Mouse (Mus musculus) ovary, postnatal 10 days (tissue): ENCODE data around the gene Sftpa1.

Experiments
- DNase-seq: peaks from one replicate; pipeline ENCODE4 v3.0.0; 2022; ENCODE audit warnings: low spot score

Sftpa1 gene

DNA sequence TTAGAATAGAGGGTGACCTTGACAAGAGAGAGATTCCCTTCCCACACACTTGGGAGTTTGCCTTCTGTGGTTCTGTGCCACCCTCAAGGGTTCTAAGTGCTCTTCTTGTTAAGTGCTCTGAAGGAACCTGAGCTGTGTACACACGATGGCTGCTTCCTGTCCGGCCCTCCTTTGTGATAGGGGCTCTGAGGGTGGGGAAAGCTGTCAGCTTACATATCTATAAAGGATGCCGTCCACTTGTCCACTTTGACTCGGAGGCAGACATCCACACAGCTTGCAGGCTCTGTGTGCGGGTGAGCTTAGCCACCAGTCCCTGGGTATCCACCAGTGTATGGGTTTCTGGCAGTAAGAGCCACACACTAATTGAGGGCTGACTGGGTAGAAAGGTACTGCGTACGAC, at the start of gene Sftpa1:
Gene Sftpa1 (plus strand): TSS at position 243 of the 400 bp plus-strand sequence.
- no peak for DNase-seq

DNA sequence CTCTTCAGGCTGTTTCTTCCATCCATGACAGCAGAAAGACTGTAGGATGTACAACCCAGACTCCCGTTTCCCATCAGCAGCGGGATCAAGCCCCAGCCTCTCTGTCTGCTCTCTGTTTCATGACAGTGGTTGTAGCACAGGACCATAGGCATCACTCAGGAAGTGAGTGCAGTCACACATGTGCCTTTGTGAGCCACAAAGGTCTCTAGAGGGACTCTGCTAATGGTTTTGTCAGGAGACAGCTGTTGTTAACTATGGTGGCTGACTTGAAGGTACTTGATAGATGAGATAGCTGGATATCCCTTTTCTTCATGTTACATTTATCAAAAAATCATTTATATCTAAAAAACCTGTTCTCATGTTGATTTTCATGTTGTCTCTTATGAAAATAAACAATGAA, 49.2 kb upstream of the Sftpa1 start:
- DNase-seq: no peak

- no peak for DNase-seq
These were observed 44.1 kb upstream of the Sftpa1 start for GRCm38 (mm10) chr14:41087509-41087908.

- DNase-seq: no peak
These were observed 40.8 kb upstream of the Sftpa1 start for GRCm38 (mm10) chr14:41090777-41091176.

DNA sequence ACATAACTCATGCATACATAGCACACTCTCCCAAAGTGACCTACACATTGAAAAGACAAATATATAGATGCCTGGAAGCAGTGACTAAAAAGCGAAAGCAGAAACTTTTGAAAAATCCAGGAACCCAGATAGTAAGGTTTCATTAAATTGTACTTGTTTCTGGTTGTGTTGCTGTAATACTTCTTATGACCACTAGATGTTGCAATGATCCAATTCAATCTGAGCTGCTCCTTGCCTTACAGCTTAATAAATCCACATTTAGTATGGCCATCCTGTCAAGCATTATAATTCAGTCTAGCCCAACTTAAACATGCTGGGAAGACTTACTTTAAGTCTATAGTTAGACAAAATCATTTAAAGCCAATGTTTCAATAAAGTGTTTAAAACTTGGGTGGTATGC, 37.5 kb upstream of the Sftpa1 start:
- no peak for DNase-seq

GRCm38 (mm10) chr14:41096296-41096860, 35.2 kb upstream of the Sftpa1 start:
- DNase-seq: no peak

DNA sequence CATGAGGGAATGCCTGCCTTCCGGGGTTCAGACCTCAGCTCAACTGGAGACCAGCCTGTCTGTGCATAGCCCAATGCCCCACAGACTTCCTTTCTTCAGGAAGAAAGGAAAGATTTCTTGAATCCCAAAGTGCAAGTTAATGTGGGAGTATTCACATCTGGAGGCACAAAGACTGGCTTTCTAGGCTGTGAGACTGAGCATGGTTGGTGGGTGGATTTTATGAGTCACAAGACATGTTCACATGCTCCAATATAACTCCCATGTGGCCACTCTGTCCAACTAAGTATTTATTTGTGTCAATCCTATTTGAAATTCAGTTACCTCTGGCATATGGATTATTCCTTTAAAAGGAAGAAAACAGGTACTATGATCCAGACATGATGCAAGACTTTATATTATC, 32.9 kb upstream of the Sftpa1 start:
- no peak for DNase-seq

- no peak for DNase-seq
These were observed 30.9 kb upstream of the Sftpa1 start for GRCm38 (mm10) chr14:41100712-41101111.

DNA sequence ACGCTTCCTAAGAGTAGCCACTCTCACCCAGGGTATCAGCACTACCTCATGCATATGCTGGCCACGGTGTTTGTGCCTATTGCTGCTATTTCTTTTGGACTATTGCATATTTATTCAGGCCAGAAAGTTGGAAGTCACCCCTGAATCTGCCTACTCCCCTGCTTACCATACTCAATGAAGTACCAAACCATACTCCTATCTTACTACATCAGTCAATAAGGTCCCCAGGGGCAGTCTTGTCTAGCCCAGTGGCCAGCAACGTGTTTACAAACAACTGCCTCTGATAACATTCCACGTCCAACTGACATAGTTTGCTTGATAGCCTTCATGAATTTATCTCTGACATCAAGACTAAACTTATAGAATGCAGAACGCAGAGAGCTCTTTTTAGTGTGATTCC, 30.3 kb upstream of the Sftpa1 start:
- no peak for DNase-seq

DNA sequence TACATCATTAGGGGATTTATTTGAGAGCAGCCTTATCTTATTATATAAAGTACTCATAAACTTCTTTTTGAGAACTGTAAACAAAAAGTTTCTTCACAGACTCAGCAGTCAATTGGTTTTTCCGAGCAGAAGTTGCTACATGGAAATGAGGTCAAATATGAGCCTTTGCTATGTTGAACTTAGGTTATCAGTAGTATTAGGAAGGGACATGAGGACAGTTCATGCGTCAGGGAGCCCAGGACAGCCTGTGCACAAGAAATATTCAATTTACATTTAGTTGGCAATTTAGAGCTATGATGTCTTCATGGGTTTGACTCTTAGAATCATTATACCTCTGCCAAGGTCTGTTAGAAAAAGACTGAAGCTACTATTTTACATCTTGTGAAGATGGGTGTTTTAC, 29.3 kb upstream of the Sftpa1 start:
- DNase-seq: no peak

DNA sequence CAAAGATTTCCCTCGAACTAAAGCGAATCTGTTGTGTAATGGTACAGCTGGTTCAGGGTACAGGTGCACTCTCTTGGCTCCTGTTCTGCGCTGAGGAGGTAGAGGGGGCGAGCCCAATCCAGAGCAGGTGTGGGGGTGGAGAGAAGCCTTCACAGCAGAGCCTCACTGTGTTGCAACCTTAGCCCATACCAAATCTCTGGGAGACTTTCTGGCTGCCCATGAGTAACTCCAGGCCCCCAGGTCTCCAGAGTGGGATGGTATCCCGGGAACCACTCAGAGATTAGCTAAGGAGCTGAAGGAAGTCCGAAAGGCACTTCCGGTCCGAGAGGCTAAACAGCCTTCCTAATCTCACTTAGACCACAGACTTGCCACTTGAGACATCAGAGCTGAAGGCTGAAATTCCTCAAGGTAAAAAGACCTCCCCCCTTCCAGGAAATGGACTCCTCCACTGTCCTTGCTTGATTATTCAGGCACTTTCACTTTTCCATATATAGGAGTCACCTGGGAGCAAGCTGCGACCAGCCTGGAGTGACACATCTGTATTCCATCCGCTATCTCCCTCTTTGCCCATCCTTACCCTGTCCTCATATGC, 26.6 kb upstream of the Sftpa1 start, which contains the start of gene Mat1a:
Gene Mat1a (plus strand): TSS at position 183 of the 592 bp plus-strand sequence.
- no peak for DNase-seq

GRCm38 (mm10) chr14:41111031-41111668, 20.4 kb upstream of the Sftpa1 start:
- DNase-seq: no peak

- DNase-seq: no peak
These were observed 18.6 kb upstream of the Sftpa1 start for GRCm38 (mm10) chr14:41112944-41113343.

DNA sequence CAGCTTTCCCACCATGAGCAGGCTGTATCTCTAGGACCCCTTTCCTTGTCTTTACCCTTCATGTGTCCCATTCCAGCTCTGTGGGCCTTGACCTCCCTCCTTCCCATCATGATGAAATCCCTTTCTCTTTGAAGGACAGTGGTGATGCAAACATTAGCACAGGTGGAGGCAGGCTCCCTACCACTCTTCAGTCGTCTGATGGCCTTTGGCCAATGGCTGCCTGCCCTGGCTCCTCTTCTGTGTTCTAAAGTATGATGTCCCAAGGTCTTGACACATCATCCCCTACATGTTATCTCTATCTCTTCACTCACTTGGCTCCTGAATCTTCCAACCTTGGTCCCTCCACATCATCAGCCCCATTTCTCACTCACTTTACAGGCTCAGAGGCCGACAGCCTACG, 15.3 kb upstream of the Sftpa1 start:
- DNase-seq: no peak

- DNase-seq: no peak
These were observed 6.9 kb upstream of the Sftpa1 start for GRCm38 (mm10) chr14:41124683-41125082.

- no peak for DNase-seq
These were observed 3.6 kb upstream of the Sftpa1 start for GRCm38 (mm10) chr14:41127997-41128396.

DNA sequence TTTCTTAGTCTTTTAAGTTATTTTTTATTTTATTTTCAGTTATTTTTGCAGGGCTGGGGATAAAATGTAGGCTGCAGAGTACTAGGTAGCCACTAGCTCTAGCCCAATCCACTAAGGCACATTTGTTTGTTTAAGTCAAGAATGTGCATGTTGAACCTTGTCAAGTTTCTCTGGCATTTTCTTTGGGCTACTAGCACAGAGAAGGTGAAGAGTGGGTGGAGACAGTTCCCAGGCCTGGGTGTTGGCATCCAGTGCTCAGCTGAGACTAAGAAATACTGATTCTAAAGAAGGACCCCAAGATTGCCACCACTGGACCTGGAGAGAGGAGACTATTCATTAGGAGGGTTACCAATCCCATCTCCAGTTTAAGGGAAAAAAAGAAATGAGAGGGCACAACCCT, 5.4 kb downstream of the Sftpa1 start:
- no peak for DNase-seq

- DNase-seq: no peak
These were observed 9.1 kb downstream of the Sftpa1 start for GRCm38 (mm10) chr14:41140686-41141085.

GRCm38 (mm10) chr14:41146035-41146434, 14.5 kb downstream of the Sftpa1 start:
- no peak for DNase-seq

DNA sequence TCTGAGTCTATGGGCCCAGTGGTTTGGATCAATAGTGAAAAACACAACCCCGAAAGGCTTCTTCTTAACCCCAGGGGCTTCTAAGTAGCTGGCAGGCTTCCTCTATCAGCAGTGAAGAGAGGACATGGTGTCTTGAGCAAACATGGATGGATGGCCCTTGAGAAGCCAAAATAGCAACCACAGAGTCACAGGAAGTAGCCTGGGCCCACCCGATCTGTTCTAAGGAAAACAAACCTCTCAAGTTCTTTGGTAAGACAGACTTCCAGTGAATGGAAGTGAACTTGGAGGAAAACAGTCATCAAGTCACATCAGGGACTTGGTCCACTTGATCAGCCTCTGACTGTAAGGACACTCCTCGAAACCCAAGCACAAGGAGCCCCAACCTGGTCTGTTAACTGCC, 15.3 kb downstream of the Sftpa1 start:
- no peak for DNase-seq

- DNase-seq: no peak
These were observed 15.8 kb downstream of the Sftpa1 start for GRCm38 (mm10) chr14:41147356-41147755.

- no peak for DNase-seq
These were observed 19.8 kb downstream of the Sftpa1 start, which contains the start of gene Mbl1 for GRCm38 (mm10) chr14:41151220-41151898. Mbl1 (plus strand) TSS chr14:41151458.

DNA sequence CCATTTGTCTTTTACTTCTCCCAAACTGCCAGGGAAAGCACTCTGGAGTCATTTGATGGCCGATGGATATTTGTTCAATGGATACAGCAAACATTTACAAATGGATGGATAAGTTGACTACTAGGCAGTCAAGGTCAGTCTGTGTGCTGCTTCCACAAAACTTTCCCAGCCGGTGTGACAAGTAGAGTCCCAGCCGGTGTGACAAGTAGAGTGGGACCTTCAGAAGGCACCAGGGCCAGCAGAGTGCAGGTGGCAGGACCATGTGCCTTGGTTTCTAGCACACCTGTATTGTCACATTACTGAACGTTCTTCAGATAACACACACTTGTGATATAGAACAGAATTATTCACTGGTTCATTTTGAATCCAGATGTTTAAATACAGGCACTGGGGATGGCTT, 28.5 kb downstream of the Sftpa1 start:
- no peak for DNase-seq
